Mouse (Mus musculus): ENCODE results near the gene Bmp2k. TPM values are rescaled to one million over a fixed set of nuclear protein-coding genes. Genes with fewer than 3 reads are reported as not detected.

The Bmp2k gene
- polyA plus RNA-seq, 1 experiment: 12.8 TPM

DNA sequence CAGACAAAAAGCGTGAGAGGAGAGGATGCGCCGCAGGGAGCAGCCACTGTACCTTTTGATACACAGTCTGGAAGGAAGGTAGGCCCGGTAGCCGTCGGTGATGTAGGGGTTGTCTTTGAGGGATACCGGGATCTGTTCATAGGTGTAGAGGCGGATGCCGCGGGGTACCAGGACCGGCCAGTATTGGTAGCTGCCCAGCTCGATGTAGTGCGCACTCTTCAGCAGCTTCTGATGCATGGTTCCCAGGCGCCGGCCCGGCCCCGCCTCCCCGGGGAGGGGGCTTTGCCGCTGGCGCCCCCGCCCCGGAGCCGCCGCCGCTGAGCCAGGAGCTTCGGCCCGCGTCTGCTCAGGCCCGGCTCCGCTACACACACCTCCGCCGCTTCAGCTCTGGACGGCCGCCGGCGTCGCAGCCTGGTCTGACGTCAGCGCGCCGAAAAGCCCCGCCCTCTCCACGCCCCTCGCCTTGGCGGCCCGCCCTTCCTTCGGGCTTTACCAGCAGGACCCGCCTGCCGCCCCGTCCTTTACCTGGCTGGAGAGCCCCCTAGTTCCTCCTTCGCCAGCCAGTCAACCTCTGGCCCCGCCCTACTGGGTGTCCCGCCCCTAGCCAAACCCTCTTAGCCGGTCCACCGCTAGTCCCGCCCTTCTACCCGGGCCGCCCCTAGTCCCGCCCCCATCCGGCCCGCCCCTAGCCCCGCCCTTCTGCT is 113.9 kb downstream of the Bmp2k start, which contains the start of gene Paqr3:
TSS of gene Paqr3 (minus strand) at position 390 of the 704 bp plus-strand sequence.
- peak; percentile 98 for DNase-seq (ENCODE audit: low read depth)
- TF ChIP-seq POLR2A (IDR thresholded peaks at IDR 0.05; ENCODE audit: borderline replicate concordance, extremely low read depth, insufficient read depth, insufficient read length, poor library complexity, severe bottlenecking): peak; percentile 90
- no peak for TF ChIP-seq CTCF (IDR thresholded peaks at IDR 0.05; ENCODE audit: borderline replicate concordance, extremely low read depth, insufficient read depth, insufficient read length)

DNA sequence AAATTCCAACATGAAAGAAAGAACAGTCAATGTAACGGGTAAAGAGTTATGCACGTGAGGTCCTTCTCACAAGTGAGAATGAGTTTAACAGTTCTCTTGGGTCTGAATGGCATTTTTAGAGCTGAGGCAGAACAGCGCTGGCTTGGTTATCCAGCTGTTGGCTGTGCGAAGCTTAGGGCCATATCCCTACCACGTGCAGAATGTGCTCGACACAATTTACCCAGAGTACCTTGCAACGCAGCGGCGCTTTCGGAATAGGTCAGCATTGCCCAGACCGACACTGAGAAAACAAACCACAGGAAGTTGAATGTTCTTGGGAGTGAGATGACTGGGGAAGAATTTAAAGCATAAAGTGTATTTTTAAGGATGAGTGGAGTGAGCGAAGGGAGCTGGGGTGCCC is 127.5 kb downstream of the Bmp2k start:
- TF ChIP-seq POLR2A (IDR thresholded peaks at IDR 0.05; ENCODE audit: borderline replicate concordance, extremely low read depth, insufficient read depth, insufficient read length, poor library complexity, severe bottlenecking) (no peak), CTCF (IDR thresholded peaks at IDR 0.05; ENCODE audit: borderline replicate concordance, extremely low read depth, insufficient read depth, insufficient read length) (no peak)
- DNase-seq (ENCODE audit: low read depth): no peak

DNA sequence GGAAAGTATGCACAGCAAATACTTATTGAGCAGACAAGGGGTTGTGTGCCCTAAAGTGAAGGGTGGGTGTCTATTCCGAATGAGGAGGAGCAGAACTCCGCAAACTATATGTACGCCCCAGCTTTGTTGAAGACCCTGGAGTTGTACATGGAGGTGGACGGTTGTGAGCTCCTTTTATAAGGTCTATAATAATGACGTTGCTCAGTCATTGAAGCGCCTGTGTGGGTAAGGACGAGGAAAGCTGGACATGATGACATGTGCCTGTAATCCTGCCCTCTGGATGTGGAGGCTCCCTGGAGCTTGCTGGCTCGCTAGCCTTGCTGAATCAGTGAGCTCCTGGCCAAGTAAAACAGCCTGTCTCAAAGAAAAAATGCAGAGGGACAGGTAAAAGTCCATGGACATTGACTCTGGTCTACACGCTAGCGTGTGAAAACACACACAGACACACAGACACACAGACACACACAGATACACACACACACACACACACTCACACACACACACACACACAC is 128.0 kb downstream of the Bmp2k start:
- no peak for TF ChIP-seq CTCF (IDR thresholded peaks at IDR 0.05; ENCODE audit: borderline replicate concordance, extremely low read depth, insufficient read depth, insufficient read length)
- TF ChIP-seq POLR2A (IDR thresholded peaks at IDR 0.05; ENCODE audit: borderline replicate concordance, extremely low read depth, insufficient read depth, insufficient read length, poor library complexity, severe bottlenecking): no peak

DNA sequence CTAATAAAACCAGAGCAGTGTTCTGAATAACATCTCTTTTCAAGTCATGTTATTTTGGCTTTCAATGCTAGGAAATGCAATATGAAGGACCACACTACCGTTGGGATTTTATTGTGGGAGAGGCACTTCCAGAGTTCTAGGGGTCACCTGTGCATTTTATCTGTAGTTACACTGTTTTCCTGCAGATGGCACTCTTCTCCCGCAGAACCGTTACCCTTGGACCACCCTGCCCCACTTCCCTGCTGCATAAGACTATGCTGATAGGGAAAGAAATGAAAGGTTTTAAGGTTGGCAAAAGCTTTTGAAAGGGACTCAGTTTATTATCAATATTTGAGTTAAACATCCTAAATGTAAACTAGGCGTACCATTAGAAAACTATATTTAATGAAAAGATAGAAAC is 128.5 kb downstream of the Bmp2k start:
- peak; percentile 79 for DNase-seq (ENCODE audit: low read depth)
- TF ChIP-seq CTCF (IDR thresholded peaks at IDR 0.05; ENCODE audit: borderline replicate concordance, extremely low read depth, insufficient read depth, insufficient read length) (peak; percentile 89), POLR2A (IDR thresholded peaks at IDR 0.05; ENCODE audit: borderline replicate concordance, extremely low read depth, insufficient read depth, insufficient read length, poor library complexity, severe bottlenecking) (no peak)

More for the DNA sequence above, 128.0 kb downstream of the Bmp2k start:
- no peak for DNase-seq (ENCODE audit: low read depth)

DNA sequence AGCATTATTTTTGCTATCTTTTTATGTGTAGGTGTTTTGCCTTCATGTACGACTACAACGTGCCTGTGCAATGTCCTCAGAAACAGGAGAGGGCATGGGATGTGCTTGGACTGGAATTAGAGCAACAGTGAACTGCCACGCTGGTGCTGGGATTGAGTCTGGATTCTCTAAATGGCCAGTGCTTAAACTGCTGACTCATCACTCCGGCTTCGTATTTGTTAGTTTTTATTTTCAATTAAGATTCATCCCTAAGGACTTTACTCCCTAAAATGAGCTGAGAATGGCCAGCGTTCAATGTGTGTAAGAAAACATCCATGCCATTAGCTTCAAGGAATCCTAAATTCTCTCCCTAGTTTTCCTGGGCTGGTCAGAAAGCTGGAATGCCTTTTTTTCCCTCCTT is 129.8 kb downstream of the Bmp2k start:
- DNase-seq (ENCODE audit: low read depth): no peak
- TF ChIP-seq POLR2A (IDR thresholded peaks at IDR 0.05; ENCODE audit: borderline replicate concordance, extremely low read depth, insufficient read depth, insufficient read length, poor library complexity, severe bottlenecking): no peak
- TF ChIP-seq CTCF (IDR thresholded peaks at IDR 0.05; ENCODE audit: borderline replicate concordance, extremely low read depth, insufficient read depth, insufficient read length): no peak

DNA sequence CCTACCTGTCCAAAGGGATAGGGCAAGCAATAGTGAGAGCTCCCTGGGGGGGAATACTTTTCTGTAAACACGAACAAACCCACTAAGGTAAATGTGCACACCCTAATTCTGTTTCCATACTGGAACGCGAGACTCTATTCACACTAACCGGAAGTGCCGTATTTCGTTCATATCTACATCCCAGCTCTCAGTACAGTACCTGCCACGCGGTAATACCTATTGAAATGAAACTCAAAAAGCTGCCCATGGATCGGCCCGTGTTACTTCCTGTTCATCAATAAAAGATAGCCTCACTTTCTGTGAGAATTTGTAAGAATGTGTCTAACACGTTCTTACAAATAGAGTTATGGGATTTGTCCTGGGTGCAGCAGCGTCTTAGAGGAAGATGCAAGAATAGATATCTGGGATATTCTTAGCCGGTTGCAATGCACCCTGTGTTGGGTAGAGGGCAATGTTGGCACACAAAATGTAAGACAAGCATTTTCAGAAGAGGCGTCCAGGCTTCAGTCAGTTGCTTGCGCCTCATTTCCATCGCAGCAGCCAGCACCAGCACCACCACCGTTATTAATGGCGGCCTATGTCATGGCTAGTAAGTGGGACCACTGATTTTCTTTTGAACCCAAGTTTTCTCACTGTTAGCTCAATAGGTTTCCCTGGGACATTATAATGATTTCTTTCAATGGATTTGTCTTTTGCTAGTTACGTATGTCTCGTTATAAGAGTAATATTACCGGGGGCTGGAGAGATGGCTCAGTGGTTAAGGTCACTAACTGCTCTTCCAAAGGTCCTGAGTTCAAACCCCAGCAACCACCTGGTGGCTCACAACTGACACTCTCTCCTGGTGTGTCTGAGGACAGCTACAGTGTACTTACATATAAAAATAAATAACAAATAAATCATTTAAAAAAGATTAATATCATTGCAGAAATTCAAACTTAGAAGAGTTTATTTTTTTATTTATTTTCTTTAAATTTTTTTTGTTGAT is 131.0 kb downstream of the Bmp2k start:
- TF ChIP-seq CTCF (IDR thresholded peaks at IDR 0.05; ENCODE audit: borderline replicate concordance, extremely low read depth, insufficient read depth, insufficient read length) (peak; percentile 82), POLR2A (IDR thresholded peaks at IDR 0.05; ENCODE audit: borderline replicate concordance, extremely low read depth, insufficient read depth, insufficient read length, poor library complexity, severe bottlenecking) (no peak)
- DNase-seq (ENCODE audit: low read depth): peak; percentile 95

DNA sequence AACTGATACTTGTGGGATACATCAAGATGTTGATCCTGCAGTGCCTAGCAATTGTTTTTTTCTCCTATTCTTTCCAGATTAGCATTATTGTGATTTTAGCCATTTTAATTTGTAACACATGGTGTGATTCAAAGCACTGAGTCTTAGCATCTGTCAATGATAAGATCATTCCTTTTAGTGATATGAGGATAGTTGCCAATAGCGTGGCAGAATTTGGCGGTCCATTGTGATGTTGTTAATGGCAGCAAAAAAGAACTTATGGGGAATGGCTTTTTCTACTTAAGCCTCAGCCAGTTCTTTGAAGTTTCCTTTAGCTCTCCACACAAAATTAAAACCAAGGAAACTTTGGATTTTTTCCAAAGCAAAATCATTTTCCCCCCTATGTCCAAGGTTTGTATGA is 132.1 kb downstream of the Bmp2k start:
- TF ChIP-seq CTCF (IDR thresholded peaks at IDR 0.05; ENCODE audit: borderline replicate concordance, extremely low read depth, insufficient read depth, insufficient read length): no peak
- no peak for TF ChIP-seq POLR2A (IDR thresholded peaks at IDR 0.05; ENCODE audit: borderline replicate concordance, extremely low read depth, insufficient read depth, insufficient read length, poor library complexity, severe bottlenecking)
- peak; percentile 63 for DNase-seq (ENCODE audit: low read depth)

DNA sequence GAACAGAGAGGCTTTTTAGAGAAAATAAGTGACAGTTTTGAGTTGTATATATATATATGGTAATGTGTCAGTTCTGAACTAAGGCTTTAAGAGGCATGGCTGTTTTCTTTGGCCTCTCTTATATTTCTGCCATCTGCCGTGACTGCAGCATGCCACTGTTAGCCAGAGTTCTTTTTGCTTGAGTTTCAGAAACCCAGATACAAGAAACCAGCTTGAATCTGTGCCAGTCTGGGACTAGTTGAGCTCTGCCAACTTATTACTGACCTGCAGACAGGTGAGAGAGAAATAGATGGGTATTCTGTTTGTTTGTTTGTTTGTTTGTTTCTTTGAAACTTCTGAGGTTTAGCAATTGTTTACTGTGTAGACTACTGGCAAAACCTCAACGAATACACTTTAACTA is 137.8 kb downstream of the Bmp2k start:
- TF ChIP-seq CTCF (IDR thresholded peaks at IDR 0.05; ENCODE audit: borderline replicate concordance, extremely low read depth, insufficient read depth, insufficient read length): no peak
- TF ChIP-seq POLR2A (IDR thresholded peaks at IDR 0.05; ENCODE audit: borderline replicate concordance, extremely low read depth, insufficient read depth, insufficient read length, poor library complexity, severe bottlenecking): no peak
- peak; percentile 42 for DNase-seq (ENCODE audit: low read depth)

Other genes with a start within 250 kb of the Bmp2k start
- 16.0 and 19.7 TPM in 2 replicates for gene Anxa3, start 204.3 kb upstream of the Bmp2k start, polyA plus RNA-seq (2012; rRNA removed)
- gene Paqr3, start 113.9 kb downstream of the Bmp2k start, polyA plus RNA-seq (2012; rRNA removed): 31.9 and 33.9 TPM in 2 replicates

All from brain, embryonic 14.5 days (tissue).